Mouse (Mus musculus) ES-Bruce4 (cell line): Measurements from ENCODE around the gene Platr17.

Source experiments
- CTCF ChIP-seq: IDR thresholded peaks from one replicate; pipeline ENCODE4 v1.8.1; 2011; ENCODE audit warnings: low read depth, low read length
- EP300 ChIP-seq: IDR thresholded peaks from 2 replicates; pipeline ENCODE4 v1.6.1; 2011; ENCODE audit warnings: low read depth, low read length; ENCODE audit not compliant: insufficient read depth
- POLR2A ChIP-seq: IDR thresholded peaks from one replicate; pipeline ENCODE4 v1.8.1; 2011; ENCODE audit warnings: low read length; ENCODE audit not compliant: insufficient read depth

DNA sequence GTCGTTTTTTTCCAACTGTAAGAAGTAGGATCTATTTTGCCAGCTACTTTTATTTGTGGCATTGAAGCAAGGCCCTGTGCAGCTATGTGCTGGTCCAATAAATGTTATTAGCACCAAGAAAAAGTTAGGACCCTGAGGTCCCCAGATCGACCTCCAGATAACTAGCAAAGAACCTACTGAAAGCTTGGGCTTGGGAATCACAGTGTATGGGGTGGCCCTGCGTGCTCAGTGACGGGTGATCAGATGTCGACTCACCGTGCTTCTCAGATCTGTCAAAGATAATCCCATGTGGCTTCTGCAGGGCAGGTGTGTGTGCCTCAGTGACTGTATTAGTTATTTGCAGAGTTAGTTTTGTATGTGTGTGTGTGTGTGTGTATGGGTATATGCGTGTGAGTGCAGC, 16.4 kb downstream of the Platr17 start:
- TF ChIP-seq CTCF (no peak), POLR2A (no peak), EP300 (no peak)
